Mouse (Mus musculus): ENCODE measurements around the gene Gm45623. TPM values are rescaled to one million over a fixed set of nuclear protein-coding genes. Genes with fewer than 3 reads are reported as not detected.

Gene Gm45623
- polyA plus RNA-seq, 1 experiment = 0.04 TPM

- peaks cover 67% of the 10 kb centered on the region for H3K79me3 ChIP-seq (ENCODE audit: low read depth)
- no peak overlapping the region for H3ac ChIP-seq (ENCODE audit: control insufficient read depth, insufficient read length, low read depth)
- no peaks in the 10 kb centered on the region for H3K27me3 ChIP-seq (ENCODE audit: control insufficient read depth, insufficient read depth, insufficient read length)
- peaks cover 71% of the 10 kb centered on the region for H3K79me2 ChIP-seq (ENCODE audit: control insufficient read depth, insufficient read depth)
- H3K4me3 ChIP-seq (ENCODE audit: insufficient read depth, poor library complexity, severe bottlenecking) = no peak overlapping the region
- TF ChIP-seq CTCF (IDR thresholded peaks at IDR 0.05; ENCODE audit: control insufficient read depth, insufficient read depth, insufficient read length) (no peak), FOSL1 (IDR thresholded peaks at IDR 0.05; ENCODE audit: insufficient read depth, low read length, poor library complexity, severe bottlenecking) (no peak), CEBPB (IDR thresholded peaks at IDR 0.05; ENCODE audit: low read depth) (no peak), MYOG (IDR thresholded peaks at IDR 0.05; ENCODE audit: control insufficient read depth, extremely low read depth, insufficient read length) (no peak), MYOD1 (IDR thresholded peaks at IDR 0.05; ENCODE audit: control insufficient read depth, insufficient read length, low read depth) (no peak), USF1 (IDR thresholded peaks at IDR 0.05; ENCODE audit: low read depth) (no peak), MAX (IDR thresholded peaks at IDR 0.05) (no peak)
- peaks cover 36% of the 10 kb centered on the region for H3K36me3 ChIP-seq (ENCODE audit: control insufficient read depth, insufficient read depth)
Measured at GRCm38 (mm10) chr13:56710620-56711019, 43.0 kb downstream of the Gm45623 start.

GRCm38 (mm10) chr13:56707606-56708005 lies 46.0 kb downstream of the Gm45623 start:
- Histone ChIP-seq H3K79me3 (ENCODE audit: low read depth) (peaks cover 89% of the 10 kb centered on the region), H3K4me3 (ENCODE audit: insufficient read depth, poor library complexity, severe bottlenecking) (no peak overlapping the region), H3K27me3 (ENCODE audit: control insufficient read depth, insufficient read depth, insufficient read length) (no peaks in the 10 kb centered on the region), H3K36me3 (ENCODE audit: control insufficient read depth, insufficient read depth) (peaks cover 36% of the 10 kb centered on the region), H3K79me2 (ENCODE audit: control insufficient read depth, insufficient read depth) (peaks cover 94% of the 10 kb centered on the region), H3ac (ENCODE audit: control insufficient read depth, insufficient read length, low read depth) (no peak overlapping the region)
- no peak for TF ChIP-seq MYOD1 (IDR thresholded peaks at IDR 0.05; ENCODE audit: control insufficient read depth, insufficient read length, low read depth)
- no peak for TF ChIP-seq FOSL1 (IDR thresholded peaks at IDR 0.05; ENCODE audit: insufficient read depth, low read length, poor library complexity, severe bottlenecking)
- no peak for TF ChIP-seq CTCF (IDR thresholded peaks at IDR 0.05; ENCODE audit: control insufficient read depth, insufficient read depth, insufficient read length)
- TF ChIP-seq USF1 (IDR thresholded peaks at IDR 0.05; ENCODE audit: low read depth) = no peak
- no peak for TF ChIP-seq MAX (IDR thresholded peaks at IDR 0.05)
- no peak for TF ChIP-seq CEBPB (IDR thresholded peaks at IDR 0.05; ENCODE audit: low read depth)
- no peak for TF ChIP-seq MYOG (IDR thresholded peaks at IDR 0.05; ENCODE audit: control insufficient read depth, extremely low read depth, insufficient read length)

GRCm38 (mm10) chr13:56707111-56707510 lies 46.5 kb downstream of the Gm45623 start:
- Histone ChIP-seq H3K27me3 (ENCODE audit: control insufficient read depth, insufficient read depth, insufficient read length) (no peaks in the 10 kb centered on the region), H3K79me2 (ENCODE audit: control insufficient read depth, insufficient read depth) (peaks cover 89% of the 10 kb centered on the region), H3K79me3 (ENCODE audit: low read depth) (peaks cover 84% of the 10 kb centered on the region), H3ac (ENCODE audit: control insufficient read depth, insufficient read length, low read depth) (no peak overlapping the region), H3K36me3 (ENCODE audit: control insufficient read depth, insufficient read depth) (peaks cover 36% of the 10 kb centered on the region), H3K4me3 (ENCODE audit: insufficient read depth, poor library complexity, severe bottlenecking) (no peak overlapping the region)
- TF ChIP-seq USF1 (IDR thresholded peaks at IDR 0.05; ENCODE audit: low read depth) = no peak
- no peak for TF ChIP-seq FOSL1 (IDR thresholded peaks at IDR 0.05; ENCODE audit: insufficient read depth, low read length, poor library complexity, severe bottlenecking)
- TF ChIP-seq CEBPB (IDR thresholded peaks at IDR 0.05; ENCODE audit: low read depth) = no peak
- no peak for TF ChIP-seq MYOD1 (IDR thresholded peaks at IDR 0.05; ENCODE audit: control insufficient read depth, insufficient read length, low read depth)
- no peak for TF ChIP-seq MYOG (IDR thresholded peaks at IDR 0.05; ENCODE audit: control insufficient read depth, extremely low read depth, insufficient read length)
- TF ChIP-seq MAX (IDR thresholded peaks at IDR 0.05) = no peak
- no peak for TF ChIP-seq CTCF (IDR thresholded peaks at IDR 0.05; ENCODE audit: control insufficient read depth, insufficient read depth, insufficient read length)

- TF ChIP-seq CEBPB (IDR thresholded peaks at IDR 0.05; ENCODE audit: low read depth) (no peak), USF1 (IDR thresholded peaks at IDR 0.05; ENCODE audit: low read depth) (no peak), MAX (IDR thresholded peaks at IDR 0.05) (no peak), CTCF (IDR thresholded peaks at IDR 0.05; ENCODE audit: control insufficient read depth, insufficient read depth, insufficient read length) (no peak), MYOG (IDR thresholded peaks at IDR 0.05; ENCODE audit: control insufficient read depth, extremely low read depth, insufficient read length) (no peak), FOSL1 (IDR thresholded peaks at IDR 0.05; ENCODE audit: insufficient read depth, low read length, poor library complexity, severe bottlenecking) (no peak), MYOD1 (IDR thresholded peaks at IDR 0.05; ENCODE audit: control insufficient read depth, insufficient read length, low read depth) (no peak)
- Histone ChIP-seq H3K27me3 (ENCODE audit: control insufficient read depth, insufficient read depth, insufficient read length) (no peaks in the 10 kb centered on the region), H3K36me3 (ENCODE audit: control insufficient read depth, insufficient read depth) (peaks cover 29% of the 10 kb centered on the region), H3K4me3 (ENCODE audit: insufficient read depth, poor library complexity, severe bottlenecking) (no peak overlapping the region), H3K79me2 (ENCODE audit: control insufficient read depth, insufficient read depth) (peaks cover 63% of the 10 kb centered on the region), H3ac (ENCODE audit: control insufficient read depth, insufficient read length, low read depth) (no peak overlapping the region), H3K79me3 (ENCODE audit: low read depth) (peaks cover 61% of the 10 kb centered on the region)
Measured at GRCm38 (mm10) chr13:56704596-56704995, 49.0 kb downstream of the Gm45623 start.

- Histone ChIP-seq H3K27me3 (ENCODE audit: control insufficient read depth, insufficient read depth, insufficient read length) (no peaks in the 10 kb centered on the region), H3K4me3 (ENCODE audit: insufficient read depth, poor library complexity, severe bottlenecking) (peak overlapping the region; percentile 71)
Measured at GRCm38 (mm10) chr13:56703871-56704321, 49.7 kb downstream of the Gm45623 start.

More at GRCm38 (mm10) chr13:56703871-56704321, 49.7 kb downstream of the Gm45623 start:
- H3ac ChIP-seq (ENCODE audit: control insufficient read depth, insufficient read length, low read depth) = peak overlapping the region; percentile 98
- peaks cover 54% of the 10 kb centered on the region for H3K79me3 ChIP-seq (ENCODE audit: low read depth)
- TF ChIP-seq MAX (IDR thresholded peaks at IDR 0.05) = no peak
- no peak for TF ChIP-seq USF1 (IDR thresholded peaks at IDR 0.05; ENCODE audit: low read depth)
- TF ChIP-seq MYOD1 (IDR thresholded peaks at IDR 0.05; ENCODE audit: control insufficient read depth, insufficient read length, low read depth) = no peak
- TF ChIP-seq CTCF (IDR thresholded peaks at IDR 0.05; ENCODE audit: control insufficient read depth, insufficient read depth, insufficient read length) = no peak
- no peak for TF ChIP-seq FOSL1 (IDR thresholded peaks at IDR 0.05; ENCODE audit: insufficient read depth, low read length, poor library complexity, severe bottlenecking)
- TF ChIP-seq CEBPB (IDR thresholded peaks at IDR 0.05; ENCODE audit: low read depth) = no peak
- no peak for TF ChIP-seq MYOG (IDR thresholded peaks at IDR 0.05; ENCODE audit: control insufficient read depth, extremely low read depth, insufficient read length)
- H3K36me3 ChIP-seq (ENCODE audit: control insufficient read depth, insufficient read depth) = peaks cover 22% of the 10 kb centered on the region
- H3K79me2 ChIP-seq (ENCODE audit: control insufficient read depth, insufficient read depth) = peaks cover 56% of the 10 kb centered on the region
